Mouse (Mus musculus) MEL (cell line): ENCODE results near the gene Cchcr1.

Source experiments
- CTCF ChIP-seq, 3 experiments: IDR thresholded peaks in 2 of 3; conservative IDR thresholded peaks in 1 of 3; 2 replicates each; pipeline ENCODE4 v1.5.1; 2011 to 2012; ENCODE audit warnings: low read length in 3 of 3, low read depth in 2 of 3, mild to moderate bottlenecking in 2 of 3, improper control_type of control experiment in 1 of 3, inconsistent platforms in 1 of 3, mixed read lengths in 1 of 3, moderate library complexity in 1 of 3; ENCODE audit not compliant: control insufficient read depth in 1 of 3, insufficient read depth in 1 of 3, poor library complexity in 1 of 3, severe bottlenecking in 1 of 3
- ELF1 ChIP-seq: IDR thresholded peaks from 2 replicates; pipeline ENCODE4 v1.6.1; 2014; ENCODE audit warnings: low read depth, mild to moderate bottlenecking, inconsistent platforms, low read length, improper control_type of control experiment, moderate library complexity
- EP300 ChIP-seq, 2 experiments: IDR thresholded peaks; 2 replicates each; pipeline ENCODE4 v1.6.1; 2011; ENCODE audit warnings: improper control_type of control experiment in 2 of 2, low read length in 2 of 2, low read depth in 1 of 2, mild to moderate bottlenecking in 1 of 2
- MAX ChIP-seq: IDR thresholded peaks from 2 replicates; pipeline ENCODE4 v1.6.1; 2011; ENCODE audit warnings: low read length, improper control_type of control experiment
- POLR2A ChIP-seq, 2 experiments: IDR thresholded peaks; 2 replicates each; pipeline ENCODE4 v1.6.1; 2011 to 2012; ENCODE audit warnings: low read length in 2 of 2, mild to moderate bottlenecking in 2 of 2, control low read depth in 1 of 2, improper control_type of control experiment in 1 of 2, low read depth in 1 of 2, moderate library complexity in 1 of 2; ENCODE audit not compliant: control insufficient read depth in 1 of 2, insufficient read depth in 1 of 2, poor library complexity in 1 of 2

DNA sequence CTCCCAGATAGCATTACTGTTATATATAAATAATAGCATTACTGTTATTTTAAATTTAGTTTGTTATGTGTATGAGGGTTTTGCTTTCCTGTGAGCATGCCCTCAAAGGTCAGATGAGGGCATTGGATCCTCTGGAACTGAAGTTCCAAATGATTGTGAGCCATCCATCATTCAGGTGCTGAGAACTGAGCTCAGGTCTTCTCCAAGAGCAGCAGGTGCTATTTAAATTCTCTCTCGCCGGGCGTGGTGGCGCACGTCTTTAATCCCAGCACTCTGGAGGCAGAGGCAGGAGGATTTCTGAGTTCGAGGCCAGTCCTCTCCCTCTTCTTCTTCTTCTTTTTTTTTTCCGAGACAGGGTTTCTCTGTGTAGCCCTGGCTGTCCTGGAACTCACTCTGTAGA, 19.8 kb upstream of the Cchcr1 start:
- no peak for TF ChIP-seq CTCF (IDR thresholded peaks at IDR 0.05 in 2 of 3, conservative IDR thresholded peaks at IDR 0.05 in 1 of 3; ENCODE audit: control insufficient read depth in 1 of 3, insufficient read depth in 1 of 3, low read depth in 2 of 3, low read length in 3 of 3, poor library complexity in 1 of 3, severe bottlenecking in 1 of 3)
- no peak for TF ChIP-seq EP300 (IDR thresholded peaks at IDR 0.05; ENCODE audit: low read depth in 1 of 2, low read length in 2 of 2)
- TF ChIP-seq MAX, result no peak
- TF ChIP-seq POLR2A (IDR thresholded peaks at IDR 0.05; ENCODE audit: control insufficient read depth in 1 of 2, insufficient read depth in 1 of 2, low read depth in 1 of 2, low read length in 2 of 2, poor library complexity in 1 of 2), result no peak
- no peak for TF ChIP-seq ELF1
